Mouse (Mus musculus) R1 (cell line): ENCODE data around the gene Lmo7.

Source experiments
- DNase-seq: peaks from one replicate; pipeline ENCODE4 v3.0.0-alpha.2; 2018; ENCODE audit warnings: low read depth, low spot score

Gene Lmo7

GRCm38 (mm10) chr14:101942971-101943370 lies 213.2 kb downstream of the Lmo7 start:
- peak; percentile 75 for DNase-seq

GRCm38 (mm10) chr14:101946711-101947516 lies 217.2 kb downstream of the Lmo7 start:
- peak; percentile 59 for DNase-seq

GRCm38 (mm10) chr14:101949114-101949513 lies 219.4 kb downstream of the Lmo7 start:
- peak; percentile 72 for DNase-seq

DNA sequence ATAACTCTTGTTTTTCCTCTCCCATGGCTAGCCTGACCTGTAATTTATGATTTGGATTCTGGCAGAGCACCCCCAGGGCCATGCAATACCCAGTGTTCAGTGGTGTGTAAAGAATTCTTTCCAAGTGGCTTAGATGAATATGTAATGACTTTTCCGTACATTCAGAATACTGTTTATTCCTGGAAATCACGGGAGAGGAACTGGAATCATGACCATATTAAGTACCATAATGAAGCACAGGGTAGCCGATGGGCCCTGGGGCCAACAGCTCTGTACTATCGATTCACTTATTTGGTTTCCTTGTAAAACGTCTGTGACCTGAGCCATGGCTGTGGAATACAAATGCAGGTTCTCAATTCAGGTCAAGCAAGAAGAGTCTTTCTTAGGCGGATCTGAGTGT lies 221.3 kb downstream of the Lmo7 start:
- DNase-seq: no peak

DNA sequence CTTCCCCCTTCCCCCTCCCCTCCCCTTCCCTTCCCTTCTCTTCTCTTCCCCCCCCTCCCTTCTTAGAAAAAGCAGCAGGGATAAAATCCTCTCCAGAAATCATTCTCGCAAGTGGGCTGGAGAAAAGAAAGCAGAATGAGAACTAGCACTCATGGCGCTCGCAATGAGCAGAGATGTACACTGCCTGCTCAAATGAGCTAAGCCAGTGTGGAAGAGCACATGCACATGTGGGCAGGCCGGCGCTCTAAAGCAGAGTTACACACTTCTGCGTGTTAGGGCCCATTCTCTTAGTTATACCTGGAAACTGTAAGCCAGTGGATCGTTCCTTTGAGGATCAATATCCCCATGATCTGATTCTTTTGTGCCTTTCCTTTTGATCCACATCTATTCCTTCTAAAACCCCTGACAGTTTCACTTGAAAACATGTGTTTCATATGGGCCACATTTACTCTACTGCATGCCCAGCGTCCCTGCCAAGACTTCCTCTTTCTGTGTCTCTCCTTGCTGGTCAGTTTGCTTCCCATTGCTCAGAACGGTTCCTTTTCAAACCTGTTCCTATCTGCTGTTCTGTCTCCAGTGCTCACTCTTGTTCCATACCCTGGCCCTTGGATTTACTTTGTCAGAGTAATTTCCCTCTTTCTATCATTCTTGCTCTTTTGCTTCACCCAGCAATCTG lies 224.2 kb downstream of the Lmo7 start:
- DNase-seq: no peak

DNA sequence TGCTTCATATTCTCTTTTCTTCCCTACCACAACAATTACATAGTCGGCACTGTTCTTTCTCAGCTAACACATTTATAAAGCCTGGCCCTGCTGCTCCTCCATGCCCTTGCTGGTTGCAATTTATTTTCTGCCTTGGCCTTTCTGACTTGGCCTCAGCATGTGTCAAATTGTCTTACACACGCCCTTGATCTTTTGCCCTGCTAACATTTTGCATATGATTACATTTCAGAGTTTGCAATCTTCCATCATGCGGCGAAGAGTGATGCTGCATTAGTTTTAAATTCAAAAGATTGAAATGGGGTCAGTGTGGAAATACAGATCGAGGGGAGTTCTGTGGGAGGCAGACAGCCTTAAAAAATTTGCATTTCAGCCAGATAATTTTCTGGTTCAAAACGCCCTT lies 234.6 kb downstream of the Lmo7 start:
- DNase-seq: no peak

DNA sequence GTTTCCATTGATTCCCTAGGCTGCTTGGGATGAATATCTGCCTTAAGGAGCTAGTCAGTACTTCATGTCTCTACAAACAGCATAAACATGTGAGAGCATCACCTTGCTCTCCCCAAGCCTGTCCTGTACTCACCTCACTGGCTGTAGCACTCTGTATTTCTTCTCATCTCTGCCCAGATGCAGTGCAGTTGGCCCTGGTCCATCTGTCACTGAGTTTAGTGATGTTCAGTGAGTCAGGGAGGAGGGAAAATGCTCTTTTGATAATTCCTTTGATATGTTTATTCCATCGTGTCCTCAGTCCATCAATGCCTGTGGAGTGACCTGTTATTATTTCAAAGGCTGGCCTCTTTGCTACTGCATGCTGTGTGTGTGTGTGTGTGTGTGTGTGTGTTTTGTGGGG lies 235.2 kb downstream of the Lmo7 start:
- no peak for DNase-seq

GRCm38 (mm10) chr14:101972764-101973163 lies 243.0 kb downstream of the Lmo7 start:
- no peak for DNase-seq

GRCm38 (mm10) chr14:101973171-101973570 lies 243.4 kb downstream of the Lmo7 start:
- no peak for DNase-seq

DNA sequence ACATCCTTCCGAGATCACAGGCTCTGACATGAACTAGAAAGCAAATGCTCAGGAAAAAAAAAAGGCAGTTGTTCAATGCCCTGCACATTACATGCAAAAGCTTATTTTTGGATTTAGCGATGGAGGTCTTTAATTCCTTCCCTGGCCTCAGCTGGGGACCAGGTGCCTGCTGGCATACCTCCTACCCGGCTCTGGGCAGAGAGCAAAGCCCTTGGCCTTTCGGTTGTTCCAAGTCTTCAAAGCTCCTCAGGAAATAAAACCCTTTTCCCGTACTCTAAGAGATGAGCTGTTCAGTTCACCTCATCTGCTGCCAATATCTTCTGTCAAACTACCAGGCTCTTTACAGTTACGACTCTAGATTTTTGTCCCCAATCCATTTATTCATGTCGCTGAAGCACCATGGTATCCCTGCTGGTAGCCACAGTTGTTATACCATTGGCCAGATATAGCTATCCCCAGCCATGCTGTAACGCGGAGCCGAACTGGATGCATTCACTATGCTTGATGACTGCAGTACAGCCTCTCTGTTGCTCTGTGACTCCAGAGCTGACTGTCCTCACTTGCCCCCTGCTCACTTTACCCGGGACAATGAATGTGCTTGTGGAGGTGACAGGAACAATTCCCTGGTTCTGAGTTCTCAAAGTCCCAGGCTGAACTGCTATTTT lies 246.4 kb downstream of the Lmo7 start:
- DNase-seq: no peak
